Mouse (Mus musculus): Measurements from ENCODE around the gene Mbd3. TPM values are rescaled to one million over a fixed set of nuclear protein-coding genes. Genes with fewer than 3 reads are reported as not detected.

Gene Mbd3
- total RNA-seq (2014; rRNA removed) (21.1 and 32.8 TPM in 2 replicates), polyA plus RNA-seq (2012; rRNA removed) (73.5 and 76.7 TPM in 2 replicates)

DNA sequence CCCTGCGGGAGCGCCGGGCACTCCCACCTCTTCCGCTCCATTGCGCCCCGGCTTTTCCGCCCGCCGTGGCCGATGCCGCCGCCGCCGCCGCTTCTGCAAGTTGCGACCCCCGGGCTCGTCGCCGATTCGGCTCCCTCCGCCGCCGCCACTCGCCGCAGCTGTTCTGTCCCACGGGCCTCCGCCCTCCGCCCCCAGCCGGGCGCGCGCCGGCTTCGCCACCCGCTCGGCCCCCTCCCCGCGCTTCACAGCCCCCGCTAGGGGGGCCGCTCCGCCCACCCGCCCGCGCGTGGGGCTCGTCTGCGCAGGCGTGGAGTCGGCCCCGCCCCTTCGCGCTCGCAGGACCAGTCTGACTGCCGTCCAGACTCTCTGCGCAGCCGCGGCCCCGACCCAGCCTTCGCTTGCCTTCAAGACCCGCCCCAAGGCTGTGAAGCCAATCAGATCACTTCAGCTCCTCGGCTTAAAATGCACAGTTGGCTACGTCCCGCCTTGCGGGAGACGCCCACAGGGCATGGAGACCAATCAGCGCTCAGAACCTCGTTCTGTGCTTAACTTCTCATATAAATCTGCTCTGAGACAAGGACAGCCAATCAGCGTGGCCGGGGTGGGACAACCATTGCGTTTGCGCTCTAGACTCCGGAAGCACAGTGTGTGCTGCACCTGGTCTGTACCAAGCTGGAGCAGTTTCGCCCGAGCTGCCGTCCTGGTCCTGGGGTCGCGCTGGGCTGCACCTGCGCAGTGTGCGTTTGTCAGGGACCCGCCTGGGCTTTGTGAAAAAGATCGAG is at the start of gene Mbd3:
Mbd3 (minus strand) TSS at position 360 of the 782 bp plus-strand sequence.
- Histone ChIP-seq H3K4me1 (ENCODE audit: control insufficient read depth, insufficient read depth, low read length) (peaks cover 11% of the 10 kb centered on the region), H3K4me3 (ENCODE audit: insufficient read depth, low read depth, low read length) (peak within 1 kb of the TSS; percentile 62), H3K9ac (ENCODE audit: low read depth, low read length) (peak within 1 kb of the TSS; percentile 81), H3K27me3 (ENCODE audit: control insufficient read depth, insufficient read depth, low read length) (no peaks in the 10 kb centered on the region), H3K27ac (replicated peaks; ENCODE audit: insufficient read depth, low read depth, low read length) (peak within 1 kb of the TSS; percentile 81), H3K79me2 (ENCODE audit: control insufficient read depth, insufficient read depth, low read length) (peaks cover 8% of the 10 kb centered on the region), H3K36me3 (ENCODE audit: control insufficient read depth, insufficient read depth, low read length) (peaks cover 10% of the 10 kb centered on the region; the same call in 1 of the 2 replicates)
- TF ChIP-seq POLR2A (IDR thresholded peaks at IDR 0.05; ENCODE audit: extremely low read depth, insufficient read depth, low read length): peak; percentile 99
- TF ChIP-seq CTCF (IDR thresholded peaks at IDR 0.05; ENCODE audit: low read depth, low read length): no peak
- peak; percentile 100 for DNase-seq (ENCODE audit: extremely low read depth, low read depth, low spot score)
- WGBS: 1% methylated on average over 75 of the region's 82 CpGs

DNA sequence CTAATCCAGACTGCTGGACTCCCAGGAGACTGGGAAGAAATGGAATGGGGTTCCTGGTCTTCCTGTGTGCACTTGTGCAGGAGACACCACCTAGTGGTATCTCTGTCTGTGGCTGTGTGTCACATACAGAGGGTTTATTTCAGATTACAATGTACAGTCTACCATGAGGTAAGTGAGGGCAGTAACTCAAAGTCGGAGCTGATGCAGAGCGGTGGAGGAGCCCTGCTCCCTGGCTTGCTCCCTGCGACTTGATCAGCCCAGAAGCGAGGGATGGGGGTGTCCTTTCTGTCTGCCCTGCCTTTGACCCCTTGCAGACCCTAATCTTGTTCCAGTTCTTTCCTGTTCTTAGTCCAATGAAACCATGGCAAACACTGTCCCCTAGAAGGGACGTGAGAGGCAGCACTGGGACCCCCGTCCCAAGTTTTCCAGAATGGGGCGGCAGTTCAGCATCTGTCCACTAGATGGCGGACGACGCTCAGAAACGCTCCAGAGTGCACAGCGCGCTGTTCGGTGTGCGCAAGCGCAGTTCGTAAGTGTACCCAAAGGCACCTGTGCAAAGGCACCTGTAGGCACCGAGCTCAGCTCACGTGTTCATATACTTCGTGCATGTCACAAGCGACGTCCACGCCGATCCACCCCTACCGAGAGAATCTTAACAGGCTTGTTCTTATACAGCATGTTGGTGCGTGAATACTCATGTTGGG is 46.7 kb upstream of the Mbd3 start:
- Histone ChIP-seq H3K79me2 (ENCODE audit: control insufficient read depth, insufficient read depth, low read length) (no peaks in the 10 kb centered on the region), H3K4me1 (ENCODE audit: control insufficient read depth, insufficient read depth, low read length) (peaks cover 7% of the 10 kb centered on the region; the same call in 1 of the 2 replicates), H3K4me3 (ENCODE audit: insufficient read depth, low read depth, low read length) (no peak overlapping the region), H3K9ac (ENCODE audit: low read depth, low read length) (no peak overlapping the region), H3K27ac (replicated peaks; ENCODE audit: insufficient read depth, low read depth, low read length) (no peak overlapping the region), H3K27me3 (ENCODE audit: control insufficient read depth, insufficient read depth, low read length) (no peaks in the 10 kb centered on the region), H3K36me3 (ENCODE audit: control insufficient read depth, insufficient read depth, low read length) (no peaks in the 10 kb centered on the region)
- 9% methylated on average over 26 of the region's 26 CpGs for WGBS
- peak; percentile 65 for DNase-seq (ENCODE audit: extremely low read depth, low read depth, low spot score)
- TF ChIP-seq POLR2A (IDR thresholded peaks at IDR 0.05; ENCODE audit: extremely low read depth, insufficient read depth, low read length): no peak
- TF ChIP-seq CTCF (IDR thresholded peaks at IDR 0.05; ENCODE audit: low read depth, low read length): peak; percentile 98

- 86% methylated on average over 1 of the region's 1 CpGs for WGBS
- H3K9ac ChIP-seq (ENCODE audit: low read depth, low read length): no peak overlapping the region
- H3K27me3 ChIP-seq (ENCODE audit: control insufficient read depth, insufficient read depth, low read length): no peaks in the 10 kb centered on the region
- H3K36me3 ChIP-seq (ENCODE audit: control insufficient read depth, insufficient read depth, low read length): no peaks in the 10 kb centered on the region
- DNase-seq (ENCODE audit: extremely low read depth, low read depth, low spot score): no peak
- H3K4me3 ChIP-seq (ENCODE audit: insufficient read depth, low read depth, low read length): no peak overlapping the region
- H3K4me1 ChIP-seq (ENCODE audit: control insufficient read depth, insufficient read depth, low read length): peaks cover 7% of the 10 kb centered on the region; the same call in 1 of the 2 replicates
- no peak for TF ChIP-seq POLR2A (IDR thresholded peaks at IDR 0.05; ENCODE audit: extremely low read depth, insufficient read depth, low read length)
- no peak for TF ChIP-seq CTCF (IDR thresholded peaks at IDR 0.05; ENCODE audit: low read depth, low read length)
- H3K27ac ChIP-seq (replicated peaks; ENCODE audit: insufficient read depth, low read depth, low read length): no peak overlapping the region
- no peaks in the 10 kb centered on the region for H3K79me2 ChIP-seq (ENCODE audit: control insufficient read depth, insufficient read depth, low read length)
Observed at GRCm38 (mm10) chr10:80445052-80445451, 45.7 kb upstream of the Mbd3 start.

DNA sequence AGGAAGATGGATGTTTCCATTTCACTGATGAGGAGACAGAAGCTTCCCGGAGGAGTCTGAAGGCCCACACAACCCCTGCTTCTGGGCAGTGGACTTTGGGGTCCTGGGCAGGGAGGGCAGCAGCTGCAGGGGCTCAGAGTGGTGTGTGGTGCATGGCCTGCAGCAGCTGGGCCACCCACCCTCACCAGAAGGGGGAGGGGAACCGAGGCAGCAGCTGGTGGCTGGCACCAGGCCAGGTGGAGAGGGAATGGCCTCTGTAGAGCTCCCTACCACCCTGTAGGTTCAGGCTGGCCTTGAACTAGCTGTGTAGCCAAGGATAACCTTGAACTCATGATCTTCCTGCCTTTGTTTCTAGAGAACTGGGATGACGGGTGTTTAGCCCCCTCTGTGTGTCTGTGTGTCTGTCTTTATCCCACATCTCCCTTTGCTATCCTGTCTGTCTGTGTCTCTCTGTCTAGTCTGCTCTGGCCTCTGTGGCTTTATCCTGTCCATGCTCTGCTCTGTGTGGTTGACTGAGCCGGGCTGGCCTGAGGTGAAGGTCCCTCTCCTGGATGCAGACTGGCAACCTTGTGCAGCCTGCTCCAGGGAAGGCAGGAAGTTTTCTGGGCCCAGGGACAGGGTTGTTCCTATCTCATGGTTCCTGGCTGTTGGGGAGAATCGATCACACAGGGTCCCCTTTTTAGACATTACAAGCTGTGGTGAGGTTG is 45.1 kb upstream of the Mbd3 start:
- no peaks in the 10 kb centered on the region for H3K79me2 ChIP-seq (ENCODE audit: control insufficient read depth, insufficient read depth, low read length)
- WGBS: 55% methylated on average over 5 of the region's 5 CpGs
- H3K4me1 ChIP-seq (ENCODE audit: control insufficient read depth, insufficient read depth, low read length): peaks cover 7% of the 10 kb centered on the region; the same call in 1 of the 2 replicates
- DNase-seq (ENCODE audit: extremely low read depth, low read depth, low spot score): no peak
- H3K27ac ChIP-seq (replicated peaks; ENCODE audit: insufficient read depth, low read depth, low read length): no peak overlapping the region
- no peak for TF ChIP-seq CTCF (IDR thresholded peaks at IDR 0.05; ENCODE audit: low read depth, low read length)
- TF ChIP-seq POLR2A (IDR thresholded peaks at IDR 0.05; ENCODE audit: extremely low read depth, insufficient read depth, low read length): no peak
- H3K9ac ChIP-seq (ENCODE audit: low read depth, low read length): no peak overlapping the region
- no peak overlapping the region for H3K4me3 ChIP-seq (ENCODE audit: insufficient read depth, low read depth, low read length)
- no peaks in the 10 kb centered on the region for H3K36me3 ChIP-seq (ENCODE audit: control insufficient read depth, insufficient read depth, low read length)
- no peaks in the 10 kb centered on the region for H3K27me3 ChIP-seq (ENCODE audit: control insufficient read depth, insufficient read depth, low read length)

GRCm38 (mm10) chr10:80443575-80444278 is 44.4 kb upstream of the Mbd3 start:
- Histone ChIP-seq H3K27me3 (ENCODE audit: control insufficient read depth, insufficient read depth, low read length) (no peaks in the 10 kb centered on the region), H3K27ac (replicated peaks; ENCODE audit: insufficient read depth, low read depth, low read length) (no peak overlapping the region), H3K4me3 (ENCODE audit: insufficient read depth, low read depth, low read length) (no peak overlapping the region), H3K36me3 (ENCODE audit: control insufficient read depth, insufficient read depth, low read length) (no peaks in the 10 kb centered on the region), H3K79me2 (ENCODE audit: control insufficient read depth, insufficient read depth, low read length) (no peaks in the 10 kb centered on the region), H3K4me1 (ENCODE audit: control insufficient read depth, insufficient read depth, low read length) (peaks cover 7% of the 10 kb centered on the region; the same call in 1 of the 2 replicates), H3K9ac (ENCODE audit: low read depth, low read length) (no peak overlapping the region)
- TF ChIP-seq CTCF (IDR thresholded peaks at IDR 0.05; ENCODE audit: low read depth, low read length) (no peak), POLR2A (IDR thresholded peaks at IDR 0.05; ENCODE audit: extremely low read depth, insufficient read depth, low read length) (no peak)
- peak; percentile 18 for DNase-seq (ENCODE audit: extremely low read depth, low read depth, low spot score)
- 89% methylated on average over 7 of the region's 8 CpGs for WGBS

All from liver, adult 2 months (tissue).